Mouse (Mus musculus): ENCODE measurements at regions not wholly inside any gene's neighbourhood (a gene's known extent, or its start where the extent isn't known, plus 50 kb on each side); places are given as distances from the start of the nearest gene placed in this dataset.
"Not testable (repeated sequence)": the region's sequence is repeated elsewhere in the genome, so short reads cannot be mapped to it uniquely, and the experiment has no call there.

- DNase-seq (ENCODE audit: low spot score in 2 of 2), result not testable (repeated sequence)
Measured at GRCm38 (mm10) chrX:135112109-135112508, 65.3 kb downstream of the Gm15023 start.

GRCm38 (mm10) chrX:135110866-135111265 lies 66.6 kb downstream of the Gm15023 start:
- peak in 1 of 2 experiments; percentile 30 for DNase-seq (ENCODE audit: low spot score in 2 of 2)

DNA sequence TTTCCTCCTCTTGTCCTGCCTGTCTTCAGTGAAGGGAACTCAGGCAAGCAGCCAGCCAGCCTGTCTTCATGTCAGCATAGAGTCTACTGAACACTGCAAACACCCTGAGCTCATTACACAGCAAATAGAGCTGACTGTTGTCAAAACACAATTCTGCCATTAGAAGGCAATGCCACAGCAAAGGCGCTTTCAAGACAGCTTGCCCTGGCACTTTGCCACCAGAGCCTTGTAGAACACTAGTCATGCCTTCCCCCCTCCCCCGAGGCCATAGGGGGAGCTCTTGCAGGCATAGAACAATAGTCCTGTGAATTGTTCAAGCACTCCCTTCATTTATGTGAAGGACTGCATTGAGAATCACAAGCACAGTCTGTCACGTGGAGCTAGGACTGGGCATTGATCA lies 75.8 kb downstream of the Gm15023 start:
- no peak for DNase-seq (ENCODE audit: low spot score in 2 of 2)

DNA sequence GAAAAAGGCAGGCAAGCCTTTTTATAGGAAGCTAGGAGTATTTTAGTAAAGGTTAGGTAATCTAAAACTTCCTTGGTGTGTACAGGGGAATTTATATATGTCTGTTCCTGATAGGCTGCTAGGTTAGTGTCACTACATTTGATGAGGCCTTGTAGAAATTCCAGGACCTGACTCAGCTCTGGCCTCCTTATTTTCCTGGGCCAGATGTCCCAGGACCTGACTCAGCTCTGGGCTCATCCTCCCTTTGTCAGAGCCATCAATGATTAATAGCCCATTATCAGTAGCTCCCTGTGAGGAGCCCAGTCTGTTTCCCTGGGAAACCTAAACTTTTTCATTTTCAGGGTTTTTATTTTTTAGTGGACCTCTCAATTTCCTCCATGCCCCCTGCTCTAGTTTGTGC lies 79.3 kb downstream of the Gm15023 start:
- DNase-seq (ENCODE audit: low spot score in 2 of 2), result no peak

GRCm38 (mm10) chrX:135096206-135096605 lies 81.2 kb downstream of the Gm15023 start:
- no peak for DNase-seq (ENCODE audit: low spot score in 2 of 2)

DNA sequence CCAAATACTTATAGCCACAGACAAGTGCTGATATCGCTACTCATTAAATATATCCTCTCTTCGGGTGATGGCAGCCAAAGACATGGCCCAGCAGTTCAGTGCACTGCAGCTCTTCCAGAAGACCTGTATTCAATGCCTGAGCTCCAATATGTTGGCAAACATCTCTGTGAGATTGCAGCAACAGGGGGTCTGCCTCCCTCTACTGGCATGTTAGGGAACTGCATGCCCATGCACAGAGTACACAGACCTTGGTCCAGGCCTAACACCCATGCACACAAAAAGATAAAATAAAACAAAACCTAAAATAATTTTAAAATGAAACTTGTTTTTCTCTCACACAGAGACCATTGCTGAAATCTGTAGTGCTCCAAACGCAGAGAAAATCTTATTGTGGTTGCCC lies 82.1 kb upstream of the Zmat1 start:
- DNase-seq (ENCODE audit: low spot score in 2 of 2), result peak in 1 of 2 experiments; percentile 65

- not testable (repeated sequence) for DNase-seq (ENCODE audit: low spot score in 2 of 2)
Measured at GRCm38 (mm10) chrX:135087068-135087579, 78.1 kb upstream of the Zmat1 start.

DNA sequence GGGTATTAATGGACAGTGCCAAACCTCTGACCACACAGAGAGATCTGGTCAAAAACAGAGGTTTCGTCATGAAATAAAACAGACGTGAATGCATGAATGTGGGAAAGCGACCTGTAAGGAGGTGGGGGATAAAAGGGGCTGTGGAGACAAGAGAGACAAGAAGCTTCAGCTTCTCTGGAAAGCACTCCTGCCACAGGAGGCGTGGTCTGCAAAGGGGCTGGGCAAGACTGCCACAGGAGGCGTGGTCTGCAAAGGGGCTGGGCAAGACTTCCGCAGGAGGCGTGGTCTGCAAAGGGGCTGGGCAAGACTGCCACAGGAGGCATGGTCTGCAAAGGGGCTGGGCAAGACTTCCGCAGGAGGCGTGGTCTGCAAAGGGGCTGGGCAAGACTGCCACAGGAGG lies 77.6 kb upstream of the Zmat1 start:
- DNase-seq (ENCODE audit: low spot score in 2 of 2), result not testable (repeated sequence)

GRCm38 (mm10) chrX:135085770-135086553 lies 77.0 kb upstream of the Zmat1 start:
- not testable (repeated sequence) for DNase-seq (ENCODE audit: low spot score in 2 of 2)

DNA sequence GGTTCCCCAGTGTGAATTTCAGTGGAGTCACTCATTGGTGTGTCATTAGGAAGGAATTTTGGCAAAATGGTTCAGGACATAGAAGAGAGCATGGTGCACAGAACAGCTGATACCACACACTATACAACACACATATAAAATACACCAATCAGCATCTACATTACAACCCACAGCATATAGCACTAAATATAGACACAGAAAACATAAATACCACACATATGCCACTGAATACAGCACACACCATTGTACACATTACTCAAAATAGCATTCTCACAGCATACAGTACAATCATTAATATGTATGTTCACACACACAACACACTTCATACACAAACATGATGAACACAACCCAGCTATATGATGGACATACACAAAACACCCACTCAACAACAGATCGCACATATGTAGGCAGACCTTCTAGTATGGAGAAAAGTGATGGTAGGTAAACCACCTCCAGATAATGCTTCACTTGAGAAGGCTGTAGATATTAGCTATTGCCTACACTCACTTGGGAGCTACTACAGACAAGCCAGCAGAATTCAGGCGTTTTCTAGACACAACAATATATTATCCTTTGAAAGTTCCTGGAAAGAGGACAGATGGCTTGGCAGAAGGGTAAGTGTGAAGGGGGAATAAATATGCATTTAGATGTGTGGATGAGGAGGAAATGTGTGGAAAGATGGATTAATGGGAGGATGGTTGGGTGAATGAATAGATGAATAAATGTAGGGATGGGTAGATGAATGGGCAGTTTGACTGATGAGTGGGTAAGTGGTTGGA lies 71.6 kb upstream of the Zmat1 start:
- DNase-seq (ENCODE audit: low spot score in 2 of 2), result no peak

DNA sequence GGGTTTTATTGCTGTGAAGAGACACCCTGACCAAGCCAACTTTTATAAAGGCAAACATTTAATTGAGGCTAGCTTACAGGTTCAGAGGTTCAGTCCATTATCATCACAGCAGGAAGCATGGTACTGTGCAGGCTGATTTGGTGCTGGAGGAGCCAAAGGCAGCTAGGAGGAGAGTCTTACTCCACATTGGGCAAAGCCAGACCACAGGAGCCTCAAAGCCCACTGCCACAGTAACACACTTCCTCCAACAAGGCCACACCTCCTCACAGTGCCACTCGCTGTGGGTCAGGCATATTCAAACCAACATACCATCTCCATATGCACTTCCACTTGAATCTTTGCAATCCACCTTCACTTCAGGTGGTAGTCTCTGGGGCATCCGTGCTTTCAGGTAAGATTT lies 70.4 kb upstream of the Zmat1 start:
- DNase-seq (ENCODE audit: low spot score in 2 of 2), result no peak

GRCm38 (mm10) chrX:135075903-135076302 lies 66.9 kb upstream of the Zmat1 start:
- no peak for DNase-seq (ENCODE audit: low spot score in 2 of 2)

DNA sequence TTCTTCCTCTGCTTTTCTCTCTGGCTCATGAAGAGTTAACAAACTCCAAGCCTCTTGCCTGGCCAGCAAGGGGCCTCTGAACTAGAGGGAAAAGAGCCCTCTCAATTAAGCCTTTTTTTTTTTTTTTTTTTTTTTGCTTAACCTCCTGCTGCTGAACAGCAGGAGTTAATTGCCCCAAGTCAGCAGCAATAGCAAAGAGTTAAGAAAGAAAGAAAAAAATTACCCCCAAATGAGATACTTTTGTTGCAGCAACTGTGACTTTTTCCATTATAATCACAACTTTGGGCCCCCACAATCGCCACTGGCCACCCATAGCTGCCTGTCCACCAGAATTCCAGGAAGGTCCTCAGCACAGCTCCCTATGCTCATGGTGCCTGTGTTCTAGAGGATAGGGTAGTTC lies 60.4 kb upstream of the Zmat1 start:
- no peak for DNase-seq (ENCODE audit: low spot score in 2 of 2)

- no peak for DNase-seq (ENCODE audit: low spot score in 2 of 2)
Measured at GRCm38 (mm10) chrX:135060184-135060583, 51.2 kb upstream of the Zmat1 start.

- DNase-seq (ENCODE audit: low spot score in 2 of 2), result no peak
Measured at GRCm38 (mm10) chrX:135058949-135059348, 49.9 kb upstream of the Zmat1 start.

All from frontal cortex, postnatal 14 days (tissue).